Mouse (Mus musculus): ENCODE measurements around the gene Capza2.

- TF ChIP-seq CTCF (IDR thresholded peaks at IDR 0.05; ENCODE audit: control insufficient read depth, insufficient read depth, insufficient replicate concordance, low read depth, low read length) (no peak), POLR2A (IDR thresholded peaks at IDR 0.05; ENCODE audit: control insufficient read depth, low read depth, low read length) (no peak)
Measured at GRCm38 (mm10) chr6:17606915-17607314, 29.1 kb upstream of the Capza2 start.

Data from testis, adult 2 months (tissue).